Mouse (Mus musculus): ENCODE data around the gene Emx2.

GRCm38 (mm10) chr19:59459158-59459781 lies 1.1 kb downstream of the Emx2 start:
- no peak for TF ChIP-seq POLR2A (IDR thresholded peaks at IDR 0.05; ENCODE audit: extremely low read depth, insufficient read depth, low read length)
- no peak for TF ChIP-seq CTCF (IDR thresholded peaks at IDR 0.05; ENCODE audit: low read depth, low read length)

Data from liver, adult 2 months (tissue).